Mouse (Mus musculus) layer of hippocampus, postnatal 25 days (tissue): ENCODE data around the gene Shc3. TPM values are rescaled to one million over a fixed set of nuclear protein-coding genes. Genes with fewer than 3 reads are reported as not detected.
A peak's percentile ranks its signal among the peaks of the same experiment; 100 is the strongest.

Source experiments
- DNase-seq, 2 experiments: peaks; one replicate each; pipeline ENCODE4 v3.0.0; 2022; ENCODE audit warnings: mixed read lengths in 2 of 2, low spot score in 1 of 2; ENCODE audit errors: extremely low spot score in 1 of 2
- total RNA-seq, 2 experiments: library from RNA; stranded (reverse); gene quantifications; 2 replicates each; pipeline ENCODE4 v1.2.3; 2021

The Shc3 gene
- total RNA-seq, 2 experiments from 2014 or later: 113 to 143 TPM

DNA sequence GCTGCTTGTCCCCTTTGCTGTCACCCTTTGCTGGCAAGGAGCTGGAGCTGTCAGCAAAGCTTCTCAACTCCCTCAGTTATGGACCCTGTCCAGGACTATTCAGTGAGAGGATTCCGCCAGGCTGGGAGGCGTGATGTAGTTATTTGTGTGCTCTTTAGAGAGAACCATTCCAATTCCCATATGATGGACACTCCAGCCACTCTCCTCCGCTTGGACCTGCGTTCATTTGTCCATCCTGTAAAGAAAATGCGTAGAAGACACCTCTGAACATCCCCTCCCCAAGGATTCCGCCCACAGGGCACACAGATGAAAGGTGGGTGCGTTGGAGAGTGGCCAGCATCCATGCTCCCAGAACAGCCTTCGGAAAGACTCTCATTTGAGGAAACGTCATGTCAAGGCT is 148.4 kb downstream of the Shc3 start:
- DNase-seq: no peak

DNA sequence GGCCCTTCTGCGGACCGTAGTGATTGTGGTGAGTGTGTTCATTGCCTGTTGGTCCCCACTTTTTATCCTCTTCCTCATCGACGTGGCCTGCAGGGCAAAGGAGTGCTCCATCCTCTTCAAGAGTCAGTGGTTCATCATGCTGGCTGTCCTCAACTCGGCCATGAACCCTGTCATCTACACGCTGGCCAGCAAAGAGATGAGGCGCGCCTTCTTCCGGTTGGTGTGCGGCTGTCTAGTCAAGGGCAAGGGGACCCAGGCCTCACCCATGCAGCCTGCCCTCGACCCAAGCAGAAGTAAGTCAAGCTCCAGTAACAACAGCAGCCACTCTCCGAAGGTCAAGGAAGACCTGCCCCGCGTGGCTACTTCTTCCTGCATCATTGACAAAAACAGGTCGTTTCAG is 149.7 kb downstream of the Shc3 start:
- no peak for DNase-seq

DNA sequence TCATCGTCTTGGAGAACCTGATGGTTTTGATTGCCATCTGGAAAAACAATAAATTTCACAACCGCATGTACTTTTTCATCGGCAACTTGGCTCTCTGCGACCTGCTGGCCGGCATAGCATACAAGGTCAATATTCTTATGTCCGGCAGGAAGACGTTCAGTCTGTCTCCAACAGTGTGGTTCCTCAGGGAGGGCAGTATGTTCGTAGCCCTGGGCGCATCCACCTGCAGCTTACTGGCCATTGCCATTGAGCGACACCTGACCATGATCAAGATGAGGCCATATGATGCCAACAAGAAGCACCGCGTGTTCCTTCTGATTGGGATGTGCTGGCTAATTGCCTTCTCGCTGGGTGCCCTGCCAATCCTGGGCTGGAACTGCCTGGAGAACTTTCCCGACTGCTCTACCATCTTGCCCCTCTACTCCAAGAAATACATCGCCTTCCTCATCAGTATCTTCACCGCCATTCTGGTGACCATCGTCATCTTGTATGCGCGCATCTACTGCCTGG is 150.2 kb downstream of the Shc3 start:
- DNase-seq: no peak

DNA sequence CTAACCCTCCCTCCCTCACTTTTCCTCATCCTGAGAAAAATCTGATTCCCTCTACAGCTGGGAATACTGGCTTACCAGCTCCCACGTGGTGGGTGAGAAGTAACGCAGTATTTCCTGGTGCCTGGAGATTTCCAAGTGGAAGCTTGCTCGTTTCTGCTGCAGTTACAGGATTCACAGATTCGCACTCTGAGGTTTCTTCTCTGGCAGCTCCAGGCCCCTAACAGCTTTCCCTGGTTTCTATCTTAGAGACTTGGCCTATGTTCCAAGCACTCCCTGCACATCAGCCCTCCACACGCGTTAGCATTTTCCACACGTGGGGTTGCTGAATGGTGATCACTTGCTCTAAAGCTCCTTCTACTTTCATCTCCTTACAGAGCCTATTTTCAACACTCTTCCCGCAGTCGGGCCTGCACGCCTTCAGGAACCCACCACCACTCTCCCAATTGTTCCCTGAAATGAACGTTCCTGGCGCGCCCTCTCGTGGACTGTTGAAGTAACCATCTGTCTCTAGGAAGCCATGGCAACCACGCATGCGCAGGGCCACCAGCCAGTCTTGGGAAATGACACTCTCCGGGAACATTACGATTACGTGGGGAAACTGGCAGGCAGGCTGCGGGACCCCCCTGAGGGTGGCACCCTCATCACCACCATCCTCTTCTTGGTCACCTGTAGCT is 150.8 kb downstream of the Shc3 start:
- peak; percentile 99 to 100 for DNase-seq

DNA sequence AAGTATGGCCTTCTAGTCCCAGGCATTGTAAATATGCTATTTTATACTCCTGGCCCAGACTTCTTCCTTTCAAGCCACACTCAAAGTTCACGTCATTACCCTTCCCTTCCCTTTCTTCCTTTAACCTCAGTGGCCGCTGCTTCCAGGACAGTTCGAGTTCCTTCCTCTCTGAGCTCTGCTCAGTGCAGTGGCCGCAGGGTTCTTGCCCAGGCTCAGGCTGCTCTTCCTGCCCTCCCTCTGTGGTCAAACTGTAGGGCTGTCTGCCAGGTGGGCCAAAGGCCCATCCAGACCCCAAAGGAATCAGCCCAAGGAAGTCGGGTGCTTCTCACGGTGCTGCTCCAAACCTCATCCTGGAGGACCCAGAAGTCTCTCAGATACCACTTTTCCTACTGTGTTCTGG is 151.4 kb downstream of the Shc3 start:
- no peak for DNase-seq

DNA sequence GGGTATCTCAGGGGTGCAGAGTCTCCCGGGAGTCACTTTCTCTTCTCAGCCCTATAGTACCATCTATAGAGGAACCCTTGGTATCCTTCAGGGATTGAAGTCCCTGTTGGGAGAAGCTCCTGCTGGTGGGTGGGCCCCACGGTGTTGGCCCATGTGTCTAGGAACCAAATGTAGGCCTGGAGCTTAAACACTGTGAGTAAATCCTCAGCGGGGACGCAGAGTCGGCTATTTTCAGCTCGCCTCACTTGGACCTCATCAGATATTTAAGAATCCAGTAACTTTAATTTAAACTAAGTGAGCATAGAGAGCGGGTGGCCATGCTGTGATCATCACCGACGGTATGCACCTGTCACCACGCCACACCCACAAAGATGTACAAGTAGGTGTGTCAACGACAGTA is 152.5 kb downstream of the Shc3 start:
- no peak for DNase-seq

DNA sequence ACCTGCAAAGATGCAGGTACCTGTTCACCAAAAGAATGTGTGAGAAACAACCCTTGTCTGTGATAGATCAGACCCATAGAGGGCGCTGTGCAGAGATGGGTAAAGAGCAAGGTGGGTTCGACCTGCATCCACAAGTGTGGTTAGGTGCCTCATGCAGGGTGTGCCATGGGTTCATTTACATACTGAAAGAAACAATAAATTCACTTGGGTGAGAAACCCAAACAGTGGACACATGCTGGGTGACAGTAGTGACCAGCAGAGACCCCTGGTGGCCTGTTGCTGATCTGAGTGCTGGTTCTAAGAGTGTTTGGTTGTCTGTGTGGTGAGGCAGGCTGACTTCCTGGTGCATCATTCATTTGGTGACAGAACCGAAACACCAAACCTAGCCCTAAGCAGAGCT is 155.8 kb downstream of the Shc3 start:
- no peak for DNase-seq

DNA sequence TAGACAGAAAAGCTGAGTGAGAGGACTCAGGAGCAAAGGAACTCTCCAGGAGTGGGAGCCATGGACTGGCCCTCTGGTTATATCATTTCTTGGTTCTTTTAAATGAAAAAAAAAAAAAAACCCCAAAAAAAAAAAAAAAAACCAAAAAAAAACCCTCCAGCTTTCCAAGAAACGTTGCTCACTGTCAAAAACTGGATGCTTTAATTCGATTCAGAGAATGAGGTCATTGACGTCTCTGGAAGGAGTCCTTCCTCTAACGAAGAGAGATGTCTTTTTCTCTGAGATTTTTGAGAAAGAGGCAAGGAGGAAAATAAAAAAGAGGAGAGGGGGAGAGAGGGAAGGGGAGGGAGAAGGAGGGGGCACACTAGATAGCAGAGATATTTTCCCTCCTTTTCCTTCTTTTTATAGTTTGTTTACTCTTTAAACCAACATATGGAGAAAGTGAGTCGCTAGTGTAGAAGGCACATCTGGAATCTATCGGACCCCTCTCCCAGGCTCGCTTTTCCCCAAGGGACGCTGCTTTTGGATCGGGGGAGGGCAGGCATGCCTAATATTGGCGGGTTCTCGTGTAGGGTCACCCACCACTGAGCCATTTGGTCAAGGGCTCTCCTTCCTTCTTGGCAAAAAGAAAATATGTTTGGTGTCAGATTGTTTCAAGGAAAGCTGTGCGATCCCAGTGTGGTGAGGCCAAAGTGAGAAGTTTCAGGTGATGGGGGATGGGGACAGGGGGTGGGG is 157.4 kb downstream of the Shc3 start:
- no peak for DNase-seq

DNA sequence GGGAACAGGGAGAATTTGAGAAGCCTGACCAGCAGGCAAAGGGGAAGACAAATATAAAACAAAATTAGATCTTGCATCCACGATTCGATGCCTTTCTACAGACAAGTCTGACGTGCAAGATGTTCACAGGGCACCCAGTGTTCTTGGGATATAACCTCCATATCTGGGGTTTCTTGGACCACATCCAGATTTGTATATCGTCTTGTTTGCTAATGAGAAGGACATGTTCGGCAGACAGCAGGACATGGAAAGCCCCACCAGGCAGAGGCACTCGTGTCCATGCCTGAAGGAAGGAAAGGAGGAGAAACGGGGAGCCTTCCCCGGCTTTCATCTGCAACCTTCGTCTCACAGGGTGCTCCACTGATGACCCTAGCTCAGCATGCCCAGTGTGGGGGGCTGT is 158.0 kb downstream of the Shc3 start:
- DNase-seq: no peak

DNA sequence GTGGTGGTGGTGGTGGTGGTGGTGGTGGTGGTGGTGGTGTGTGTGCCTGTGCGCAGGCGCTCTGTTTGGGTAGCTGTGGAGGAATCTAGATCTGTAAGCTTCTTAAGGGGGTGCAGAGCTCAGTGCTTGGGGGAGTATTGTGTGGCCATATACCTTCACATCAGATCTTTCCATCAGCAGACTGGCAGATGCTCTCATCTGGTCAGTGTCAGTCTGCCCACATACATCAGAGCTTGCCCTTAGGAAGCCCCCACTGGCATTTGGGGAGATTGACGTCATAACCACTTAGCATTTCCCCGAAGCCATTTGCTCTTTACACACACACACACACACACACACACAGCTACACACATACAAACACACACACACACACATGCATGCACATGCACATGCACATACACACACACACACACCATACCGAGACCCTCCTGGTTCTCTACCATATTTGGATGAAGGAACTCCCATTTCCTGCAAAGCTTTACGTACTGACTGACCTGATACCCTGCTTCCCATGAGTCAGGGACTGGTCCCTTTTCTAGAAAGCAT is 159.2 kb downstream of the Shc3 start:
- no peak for DNase-seq

DNA sequence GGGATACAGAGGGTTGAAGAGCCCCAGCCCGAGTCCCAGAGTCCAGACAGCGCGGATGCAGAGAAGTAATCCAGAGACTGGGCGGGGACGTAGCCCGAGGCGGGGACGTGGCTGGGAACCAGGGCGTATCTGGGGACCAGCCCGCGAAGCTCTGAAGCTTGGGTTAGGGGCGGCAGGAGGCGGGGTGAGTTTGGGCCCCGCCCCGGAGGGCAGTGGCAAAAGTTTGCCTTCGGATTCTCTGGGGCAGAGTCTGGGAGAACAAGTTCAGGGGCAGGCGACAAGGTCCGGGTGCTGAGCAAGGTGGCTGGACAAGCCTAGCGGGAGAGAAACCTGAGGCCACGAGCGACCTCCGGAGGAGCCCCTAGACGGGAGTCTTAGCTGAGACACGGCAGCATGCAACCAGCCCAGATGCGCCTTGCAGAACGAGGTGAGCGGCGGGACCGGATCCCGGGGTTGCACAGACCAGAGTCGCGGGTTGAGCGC is 160.7 kb downstream of the Shc3 start, which contains the start of gene S1pr3:
S1pr3 (plus strand) TSS at position 121 of the 483 bp plus-strand sequence.
- DNase-seq: no peak

DNA sequence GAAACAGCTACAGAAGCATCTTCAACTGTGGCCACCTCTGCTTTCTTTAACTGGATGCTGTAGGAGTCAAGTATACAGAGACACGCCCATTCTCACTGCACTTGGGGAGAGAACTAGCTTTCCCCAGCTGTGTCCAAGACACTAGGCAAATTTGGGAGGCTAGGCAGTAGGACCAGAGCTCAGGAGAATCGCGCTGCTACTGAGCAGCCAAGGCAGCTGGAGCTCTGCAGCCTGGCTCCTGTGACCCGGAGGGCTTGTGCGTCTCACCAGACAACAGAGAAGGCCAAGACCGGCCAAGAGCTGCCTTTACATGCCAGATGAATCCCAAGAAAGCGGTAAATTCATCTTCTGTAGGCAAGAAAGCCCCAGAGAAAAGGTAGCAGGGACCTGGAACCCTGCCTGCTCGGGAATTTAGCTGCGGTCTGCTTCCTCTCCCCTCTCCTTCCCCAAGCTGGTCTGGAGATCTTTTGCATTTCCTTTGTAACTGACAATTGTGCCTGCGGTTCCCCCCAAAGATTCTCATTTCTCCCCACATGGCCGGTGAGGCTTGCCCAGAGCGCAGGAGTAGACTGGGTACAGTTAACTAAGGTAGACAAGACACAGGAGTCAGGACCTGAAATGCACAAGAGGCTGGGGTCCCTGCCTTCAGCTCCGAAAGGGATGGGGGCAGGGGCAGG is 161.5 kb downstream of the Shc3 start:
- DNase-seq: no peak

DNA sequence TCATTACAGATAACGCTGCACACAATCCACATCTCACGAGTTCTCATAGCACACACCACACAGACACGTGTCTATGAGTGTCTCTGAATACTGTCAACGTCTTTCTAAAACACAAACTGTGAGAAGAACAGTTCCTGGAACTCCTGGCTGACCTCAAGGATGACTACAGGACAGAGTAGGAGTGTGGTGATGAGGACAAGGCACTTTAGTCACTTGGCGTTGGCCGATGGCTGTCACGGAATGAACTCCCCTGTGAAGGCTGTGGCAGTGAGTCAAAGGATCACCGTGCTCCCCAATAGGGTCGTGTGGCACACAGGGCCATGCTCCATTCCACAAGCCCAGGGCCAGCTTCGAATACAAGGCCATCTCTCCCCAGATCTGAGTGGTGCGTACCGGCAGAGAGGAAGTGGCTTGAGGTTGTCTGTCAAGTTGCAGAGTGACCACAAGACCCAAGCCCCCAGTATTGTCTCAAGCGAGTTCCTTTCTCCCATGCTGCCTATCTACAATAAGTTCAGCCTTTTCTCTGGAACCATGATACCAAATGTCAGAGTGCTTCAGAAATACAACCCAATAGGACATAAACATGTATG is 163.4 kb downstream of the Shc3 start:
- no peak for DNase-seq

DNA sequence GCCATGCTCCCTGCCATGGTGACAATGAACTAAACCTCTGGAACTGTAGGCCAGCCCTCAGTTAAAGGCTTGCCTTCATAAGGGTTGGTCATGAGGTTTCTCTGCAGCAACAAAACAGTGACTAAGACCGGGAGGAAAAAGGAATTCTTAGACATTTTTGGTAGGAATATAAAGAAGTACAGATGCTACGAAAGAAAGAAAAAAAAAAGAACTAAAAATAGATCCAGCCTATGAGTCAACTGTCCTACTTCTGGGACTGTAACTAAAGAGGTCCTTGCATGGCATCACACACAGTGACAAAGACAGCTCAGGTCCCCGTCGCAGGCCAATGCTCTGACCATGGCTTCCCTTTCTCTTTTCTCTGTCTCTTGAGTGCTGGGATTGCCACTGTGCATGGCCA is 164.7 kb downstream of the Shc3 start:
- DNase-seq: no peak

DNA sequence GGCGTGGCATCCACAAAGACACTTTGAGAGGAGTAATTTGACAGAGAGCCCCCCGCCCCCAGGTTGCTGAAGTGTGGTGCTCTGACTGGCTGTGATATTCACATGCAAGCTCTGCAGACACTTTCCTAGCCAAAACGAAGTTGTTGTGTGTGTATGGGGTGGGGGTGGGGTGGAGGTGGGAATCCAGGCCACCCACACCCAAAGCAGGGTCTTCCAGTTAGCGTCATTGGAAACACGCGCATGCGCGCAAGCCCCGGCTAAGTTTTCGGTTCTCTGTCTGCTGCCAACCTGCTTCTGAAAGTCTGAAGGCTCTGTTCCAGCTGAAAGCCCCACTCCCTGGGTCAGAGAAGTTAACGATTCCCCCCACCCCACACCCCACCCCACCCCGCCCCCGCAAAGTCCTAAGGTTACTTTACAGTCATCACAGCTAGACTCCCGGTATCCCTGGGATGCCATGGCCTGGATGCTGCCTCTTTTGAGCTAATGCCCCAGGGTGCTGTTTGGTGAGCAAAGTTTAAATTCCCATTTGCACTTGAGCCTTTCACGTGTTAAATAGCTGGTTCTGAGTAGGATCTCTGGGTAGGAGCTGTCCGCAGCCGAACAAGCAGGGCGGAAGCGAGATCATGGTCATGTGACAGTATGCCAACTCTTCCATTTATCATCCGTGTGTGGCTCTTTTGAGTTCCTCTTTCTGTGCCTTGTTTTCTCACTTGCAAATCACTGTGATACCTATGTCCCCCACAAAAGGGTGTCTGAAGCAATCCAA is 168.3 kb downstream of the Shc3 start:
- DNase-seq: peak in 1 of 2 experiments; percentile 57

DNA sequence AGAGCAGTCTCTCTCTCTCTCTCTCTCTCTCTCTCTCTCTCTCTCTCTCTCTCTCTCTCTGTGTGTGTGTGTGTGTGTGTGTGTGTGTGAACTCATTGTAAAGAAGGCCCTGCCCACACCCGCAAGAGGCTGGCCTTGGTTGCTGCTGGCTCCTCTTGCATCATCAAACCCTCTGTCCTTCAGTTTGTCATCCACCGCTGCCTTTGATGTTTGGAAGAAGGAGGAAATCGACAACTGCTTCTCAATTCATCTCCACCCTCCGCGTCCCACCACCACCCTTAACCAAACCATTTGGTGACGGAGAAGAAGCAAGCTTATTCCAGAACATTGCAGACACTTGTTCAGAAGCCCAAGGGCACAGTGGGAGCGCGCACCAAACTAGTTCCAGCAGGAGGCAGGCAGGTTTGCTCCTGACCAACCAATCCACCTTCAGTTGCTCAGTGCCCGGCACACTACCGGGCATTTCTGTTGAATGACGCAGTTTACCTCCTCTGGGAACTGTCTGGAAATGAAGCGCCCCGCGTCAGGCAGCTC is 169.0 kb downstream of the Shc3 start:
- DNase-seq: peak in 1 of 2 experiments; percentile 18

DNA sequence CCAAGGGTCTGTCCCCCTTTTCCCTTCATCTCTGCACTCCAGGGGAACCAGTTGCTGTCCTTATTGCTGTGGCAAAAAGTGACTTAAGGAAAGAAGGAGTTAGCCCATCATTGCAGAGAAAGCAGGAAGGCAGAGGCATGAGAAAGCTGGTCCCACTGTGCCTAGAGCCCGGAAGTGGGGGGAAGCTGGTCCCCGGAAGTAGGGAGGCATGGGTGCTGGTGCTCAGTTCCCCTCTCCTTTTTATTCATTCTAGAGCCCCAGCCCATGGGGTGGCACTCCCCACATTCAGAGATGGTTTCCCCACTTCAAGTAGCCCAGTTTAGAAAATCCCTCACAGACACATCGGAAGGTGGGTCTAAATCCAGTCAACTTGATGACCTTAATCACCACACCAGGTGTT is 169.7 kb downstream of the Shc3 start:
- DNase-seq: no peak

DNA sequence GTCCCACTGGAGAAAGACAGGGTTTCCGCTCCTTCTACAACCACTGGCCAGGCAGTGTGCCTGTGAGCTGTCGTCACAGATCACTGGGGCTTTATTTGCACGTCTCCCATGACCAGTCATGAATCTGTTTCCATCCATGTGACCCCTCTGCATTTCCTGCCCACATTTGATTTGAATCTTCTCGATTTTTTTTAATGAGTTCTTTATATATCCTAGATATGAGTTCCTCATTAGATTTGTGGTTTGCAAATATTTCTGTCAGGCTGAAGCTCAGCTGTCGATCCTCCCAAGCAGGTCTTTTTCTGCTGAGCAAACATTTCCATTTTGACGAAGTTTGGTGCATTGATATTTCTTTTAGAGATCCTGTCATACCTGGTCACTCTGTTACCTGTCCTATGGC is 171.4 kb downstream of the Shc3 start:
- no peak for DNase-seq

DNA sequence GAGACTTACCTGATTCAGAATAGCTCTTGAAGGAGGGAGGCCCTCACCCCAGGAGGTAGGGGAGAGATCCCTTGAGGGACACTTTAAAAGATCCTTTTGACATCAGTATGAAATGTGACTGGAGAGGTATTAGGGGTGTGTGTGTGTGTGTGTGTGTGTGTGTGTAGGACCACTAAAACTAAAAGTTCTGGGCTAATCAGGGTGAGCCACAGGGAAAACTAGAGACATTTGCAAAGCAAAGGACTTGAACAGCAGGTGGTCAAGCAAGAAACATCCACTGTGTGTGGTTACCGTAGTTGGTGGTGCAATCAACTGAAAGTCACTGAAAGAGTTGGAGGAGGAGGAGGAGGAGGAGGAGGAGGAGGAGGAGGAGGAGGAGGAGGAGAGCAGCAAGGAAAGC is 177.0 kb downstream of the Shc3 start:
- DNase-seq: no peak
